ENCODE assay signal across 20 mouse cellular contexts in the genomic region with DNA sequence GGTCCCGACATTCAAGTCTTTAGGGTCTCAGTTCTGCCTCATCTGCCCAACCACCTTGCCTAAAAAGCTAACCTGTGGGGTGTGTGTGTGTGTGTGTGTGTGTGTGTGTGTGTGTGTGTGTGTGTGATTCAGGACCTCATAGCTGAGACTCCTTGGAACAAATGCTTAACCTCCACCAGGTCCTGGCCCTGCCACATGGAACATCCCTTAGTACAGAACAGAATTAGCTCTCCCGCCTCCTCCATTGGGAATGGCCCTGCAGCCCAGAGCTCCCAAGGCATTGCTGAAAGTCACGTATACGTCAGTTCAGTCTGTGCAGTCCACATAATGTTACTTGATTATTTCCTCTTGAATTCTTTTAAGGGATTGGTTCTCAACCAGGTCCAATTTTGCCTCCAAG.
"Had no signal": no experiment of that assay in that cellular context is flagged by ENCODE, and none has a peak within 500 bp of the region (broad histone marks: within the 10 kb centered on the region; RNA-seq: fewer than 3 reads in every experiment).

No protein-coding gene starts in this region.

- H3K4me2 ChIP-seq: lung, embryonic 15.5 days; midbrain, embryonic 12.5 days; neural tube, embryonic 13.5 days; neural tube, embryonic 15.5 days had no signal

- H3K27me3 ChIP-seq: lung, embryonic 15.5 days; midbrain, embryonic 12.5 days; neural tube, embryonic 13.5 days; neural tube, embryonic 15.5 days had no signal

- H3K27ac ChIP-seq: lung, embryonic 15.5 days; midbrain, embryonic 10.5 days; midbrain, embryonic 12.5 days; neural tube, embryonic 13.5 days; neural tube, embryonic 15.5 days had no signal

- H3K4me1 ChIP-seq: lung, embryonic 15.5 days had no signal

- H3K9ac ChIP-seq: liver, postnatal 0 days; lung, embryonic 15.5 days; midbrain, embryonic 12.5 days; neural tube, embryonic 13.5 days; neural tube, embryonic 15.5 days had no signal

- H3K9me3 ChIP-seq: lung, embryonic 15.5 days; midbrain, embryonic 10.5 days; midbrain, embryonic 12.5 days; neural tube, embryonic 13.5 days; neural tube, embryonic 15.5 days had no signal

- H3K36me3 ChIP-seq: lung, embryonic 15.5 days; midbrain, embryonic 10.5 days; midbrain, embryonic 12.5 days; neural tube, embryonic 13.5 days; neural tube, embryonic 15.5 days had no signal

- H3K4me3 ChIP-seq: lung, embryonic 15.5 days; midbrain, embryonic 10.5 days; midbrain, embryonic 12.5 days; myocyte; neural tube, embryonic 13.5 days; neural tube, embryonic 15.5 days had no signal

- DNase-seq: liver, postnatal 0 days; lung, adult 2 months; lung, postnatal 14 days; lung, postnatal 4 days; midbrain, embryonic 14.5 days; retina, postnatal 1 day; right cerebral cortex, adult 18-20 months; right cerebral cortex, postnatal 25 days; right cerebral cortex, postnatal 4 days; spleen, adult 18-20 months; thymus, adult 18-20 months; thymus, postnatal 14 days; thymus, postnatal 36 days had no signal

- ATAC-seq: liver, postnatal 0 days; lung, postnatal 0 days had no signal
